Mouse (Mus musculus): ENCODE results near the gene Fate1.

GRCm38 (mm10) chrX:71968816-71969215, 4.0 kb upstream of the Fate1 start:
- TF ChIP-seq POLR2A (IDR thresholded peaks at IDR 0.05; ENCODE audit: control insufficient read depth, low read depth, low read length) (no peak), CTCF (IDR thresholded peaks at IDR 0.05; ENCODE audit: control insufficient read depth, insufficient read depth, insufficient replicate concordance, low read depth, low read length) (no peak)
